Mouse (Mus musculus) small intestine, adult 2 months (tissue): Measurements from ENCODE around the gene Twf1. TPM values are rescaled to one million over a fixed set of nuclear protein-coding genes. Genes with fewer than 3 reads are reported as not detected.

Experiments used
- H3K27ac ChIP-seq: fragments of 200-500 bp; 2 replicates; pipeline ENCODE4 v1.5.1; 2012; ENCODE audit warnings: low read depth, low read length, control low read depth, inconsistent platforms; ENCODE audit not compliant: insufficient read depth
- H3K27me3 ChIP-seq: fragments of 200-500 bp; 2 replicates; pipeline ENCODE4 v1.6.1; 2012; ENCODE audit warnings: mild to moderate bottlenecking, moderate library complexity, low read length, inconsistent platforms; ENCODE audit not compliant: control insufficient read depth, insufficient read depth
- H3K36me3 ChIP-seq: fragments of 200-500 bp; 2 replicates; pipeline ENCODE4 v1.6.1; 2012; ENCODE audit warnings: mild to moderate bottlenecking, low read length, control low read depth, inconsistent platforms; ENCODE audit not compliant: control insufficient read depth, insufficient read depth
- H3K4me1 ChIP-seq: fragments of 200-500 bp; 2 replicates; pipeline ENCODE4 v1.6.1; 2012; ENCODE audit warnings: low read length, inconsistent platforms, mixed read lengths; ENCODE audit not compliant: control insufficient read depth, insufficient read depth, insufficient read length
- H3K4me3 ChIP-seq: fragments of 200-500 bp; 2 replicates; pipeline ENCODE4 v1.5.1; 2012; ENCODE audit warnings: low read depth, mild to moderate bottlenecking, control low read depth, inconsistent platforms, low read length, moderate library complexity
- CTCF ChIP-seq: fragments of 200-500 bp; IDR thresholded peaks from 2 replicates; pipeline ENCODE4 v1.5.1; 2012; ENCODE audit warnings: low read depth, mild to moderate bottlenecking, control low read depth, inconsistent platforms, low read length, moderate library complexity, mixed read lengths; ENCODE audit not compliant: insufficient replicate concordance, insufficient read length; ENCODE audit errors: extremely low read depth
- POLR2A ChIP-seq: fragments of 200-500 bp; IDR thresholded peaks from 2 replicates; pipeline ENCODE4 v1.6.1; 2012; ENCODE audit warnings: low read depth, mild to moderate bottlenecking, control low read depth, inconsistent platforms, low read length, moderate library complexity
- WGBS: fragments of 180-500 bp; shearing (Covaris S2); methylation state at CpG from one replicate; pipeline ENCODE4 v1.1.7; 2018; 5-methylcytosine and 5-hydroxymethylcytosine counted together
- polyA plus RNA-seq: library from polyadenylated mRNA; depleted of rRNA; stranded (reverse); fragments of >200 nt; gene quantifications from 2 replicates; pipeline ENCODE4 v1.2.3, GENCODE M21; 2012; rRNA removed

The Twf1 gene
- polyA plus RNA-seq, 1 experiment, result 42.5 TPM

DNA sequence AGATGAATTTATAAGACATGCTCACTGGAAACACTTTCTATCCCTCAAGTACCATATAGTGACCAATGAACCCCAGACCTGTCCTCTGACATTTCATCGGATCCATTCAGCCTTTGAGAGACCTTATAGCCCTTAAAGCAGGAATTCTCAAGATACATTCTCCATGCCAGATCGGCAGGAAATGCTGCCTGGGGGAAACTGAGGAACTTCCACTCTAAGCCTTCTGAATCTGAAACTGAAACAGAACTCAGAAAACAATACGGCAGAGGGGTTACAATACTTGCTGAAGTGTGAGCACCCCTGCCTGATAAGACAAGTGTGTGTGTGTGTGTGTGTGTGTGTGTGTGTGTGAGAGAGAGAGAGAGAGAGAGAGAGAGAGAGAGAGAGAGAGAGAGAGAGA, 50.4 kb downstream of the Twf1 start:
- WGBS, result 83% methylated on average over 3 of the region's 3 CpGs
- H3K4me3 ChIP-seq, result no peak overlapping the region
- peaks cover 4% of the 10 kb centered on the region; the same call in 1 of the 2 replicates for H3K36me3 ChIP-seq
- H3K27ac ChIP-seq, result no peak overlapping the region
- H3K4me1 ChIP-seq, result peaks cover 3% of the 10 kb centered on the region; the same call in 1 of the 2 replicates
- TF ChIP-seq POLR2A (no peak), CTCF (no peak)
- no peaks in the 10 kb centered on the region for H3K27me3 ChIP-seq

DNA sequence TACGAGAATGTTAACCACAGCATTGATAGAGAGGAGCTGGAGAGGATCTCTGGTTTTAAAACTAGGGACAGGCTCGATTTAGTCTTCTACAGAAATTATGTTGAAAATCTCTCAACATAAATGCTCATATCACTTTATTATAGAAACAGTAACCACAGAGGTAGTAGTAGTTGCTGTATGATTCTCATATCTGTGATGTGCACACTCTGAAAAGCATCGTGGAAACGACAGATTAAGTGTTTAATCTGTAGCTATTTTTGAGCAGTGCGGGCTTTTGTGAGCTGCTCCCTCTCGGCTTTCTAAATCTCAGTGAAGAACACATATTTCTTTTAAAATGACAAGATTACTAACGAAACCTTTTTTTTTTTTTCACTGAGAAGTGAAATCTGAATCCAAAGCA, 54.2 kb downstream of the Twf1 start:
- no peak for TF ChIP-seq CTCF
- TF ChIP-seq POLR2A, result no peak
- H3K27me3 ChIP-seq, result no peaks in the 10 kb centered on the region

GRCm38 (mm10) chr15:94532956-94533355, 56.7 kb downstream of the Twf1 start:
- no peaks in the 10 kb centered on the region for H3K27me3 ChIP-seq
- TF ChIP-seq CTCF (no peak), POLR2A (no peak)
- peaks cover 11% of the 10 kb centered on the region for H3K36me3 ChIP-seq
- H3K4me3 ChIP-seq, result no peak overlapping the region
- H3K27ac ChIP-seq, result no peak overlapping the region
- peaks cover 2% of the 10 kb centered on the region; the same call in 1 of the 2 replicates for H3K4me1 ChIP-seq
- WGBS, result 73% methylated on average over 6 of the region's 6 CpGs

More for the DNA sequence above, 54.2 kb downstream of the Twf1 start:
- no peak overlapping the region for H3K27ac ChIP-seq
- H3K4me1 ChIP-seq, result peaks cover 2% of the 10 kb centered on the region; the same call in 1 of the 2 replicates
- no peak overlapping the region for H3K4me3 ChIP-seq
- H3K36me3 ChIP-seq, result peaks cover 5% of the 10 kb centered on the region; the same call in 1 of the 2 replicates
- 89% methylated on average over 7 of the region's 7 CpGs for WGBS

DNA sequence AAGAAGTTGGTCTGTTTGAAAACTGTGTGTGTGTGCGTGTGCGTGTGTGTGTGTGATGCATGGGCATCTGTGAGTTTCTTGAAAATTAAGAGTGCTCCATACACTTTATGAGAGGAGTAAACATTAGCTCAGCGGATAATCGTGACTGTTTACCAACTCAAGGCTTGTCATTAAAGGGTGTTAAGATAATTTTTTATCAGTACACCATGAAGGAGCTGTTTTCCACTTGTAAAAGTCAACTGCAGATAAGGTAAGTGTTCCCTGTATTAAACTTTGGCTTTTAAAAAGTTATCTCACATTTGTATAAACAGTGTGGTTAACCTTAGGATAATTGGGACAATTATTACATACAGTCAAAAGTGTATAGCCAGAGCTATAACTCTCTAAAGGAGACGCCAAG, 57.4 kb downstream of the Twf1 start:
- WGBS, result 32% methylated on average over 5 of the region's 5 CpGs
- no peak overlapping the region for H3K27ac ChIP-seq
- TF ChIP-seq POLR2A (no peak), CTCF (no peak)
- H3K36me3 ChIP-seq, result peaks cover 12% of the 10 kb centered on the region
- no peaks in the 10 kb centered on the region for H3K27me3 ChIP-seq
- H3K4me1 ChIP-seq, result peaks cover 2% of the 10 kb centered on the region; the same call in 1 of the 2 replicates
- no peak overlapping the region for H3K4me3 ChIP-seq

DNA sequence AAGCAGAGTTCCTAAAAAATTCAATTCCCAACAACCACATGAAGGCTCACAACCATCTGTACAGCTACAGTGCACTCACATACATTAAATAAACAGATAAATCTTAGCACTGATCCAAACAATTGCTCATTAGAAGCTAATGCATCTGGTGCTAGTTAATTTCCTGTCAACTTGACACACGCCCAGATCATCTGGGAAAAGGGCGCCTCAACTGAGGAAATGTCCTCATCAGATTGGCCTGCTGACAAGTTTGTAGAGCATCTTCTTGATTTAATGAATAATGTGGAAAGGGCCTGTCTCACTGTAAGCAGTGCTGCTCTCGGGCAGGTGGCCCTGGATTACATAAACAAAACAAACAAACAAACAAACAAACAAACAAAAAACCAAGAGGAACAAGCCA, 59.2 kb downstream of the Twf1 start:
- 82% methylated on average over 3 of the region's 3 CpGs for WGBS
- Histone ChIP-seq H3K27me3 (no peaks in the 10 kb centered on the region), H3K4me1 (peaks cover 2% of the 10 kb centered on the region; the same call in 1 of the 2 replicates), H3K27ac (no peak overlapping the region), H3K36me3 (peaks cover 10% of the 10 kb centered on the region), H3K4me3 (no peak overlapping the region)
- TF ChIP-seq CTCF, result no peak
- TF ChIP-seq POLR2A, result no peak

Other genes starting within 250 kb of the Twf1 start
- 0.05 TPM in 1 of 2 replicates, not detected in the other for gene Adamts20, start 124.5 kb downstream of the Twf1 start, polyA plus RNA-seq
- 0.79 and 1.7 TPM in 2 replicates for gene Pus7l, start 46.3 kb downstream of the Twf1 start, polyA plus RNA-seq
- 8.9 and 12.9 TPM in 2 replicates for gene Irak4, start 46.2 kb downstream of the Twf1 start, polyA plus RNA-seq
- gene Tmem117, start 39.3 kb upstream of the Twf1 start, polyA plus RNA-seq, result 0.52 and 5.2 TPM in 2 replicates